10 mouse cellular contexts compared by ENCODE assay signal in genomic region chr14:105803281-105803680, GRCm38 (mm10).
DNase-seq lines count a peak whose midpoint lies in the region; ATAC-seq lines count a peak whose summit lies in the region.
"Had no signal": no experiment of that assay in that cellular context is flagged by ENCODE, and none has a peak within 500 bp of the region (broad histone marks: within the 10 kb centered on the region; RNA-seq: fewer than 3 reads in every experiment).

No protein-coding gene starts in this region.

- H3K36me3 ChIP-seq in embryonic facial prominence, embryonic 13.5 days, result no peaks in the 10 kb centered on the region
- H3K36me3 ChIP-seq in intestine, embryonic 16.5 days (ENCODE audit: control insufficient read depth, insufficient read depth, low read length), result no peaks in the 10 kb centered on the region
- no peaks in the 10 kb centered on the region for H3K36me3 ChIP-seq in liver, embryonic 16.5 days (ENCODE audit: control insufficient read depth, insufficient read depth)

- H3K9me3 ChIP-seq in embryonic facial prominence, embryonic 13.5 days, result no peaks in the 10 kb centered on the region
- no peaks in the 10 kb centered on the region for H3K9me3 ChIP-seq in intestine, embryonic 16.5 days (ENCODE audit: control insufficient read depth, low read length)
- no peaks in the 10 kb centered on the region for H3K9me3 ChIP-seq in liver, embryonic 16.5 days (replicated peaks; ENCODE audit: control insufficient read depth, low read length)

- no peak overlapping the region for H3K27ac ChIP-seq in embryonic facial prominence, embryonic 13.5 days
- H3K27ac ChIP-seq in intestine, embryonic 16.5 days (ENCODE audit: low read length), result peak overlapping the region; percentile 12
- H3K27ac ChIP-seq in liver, embryonic 16.5 days (ENCODE audit: low read length), result peak overlapping the region; percentile 29; the same call in 1 of the 2 replicates

- H3K27me3 ChIP-seq in embryonic facial prominence, embryonic 13.5 days, result no peaks in the 10 kb centered on the region
- H3K27me3 ChIP-seq in intestine, embryonic 16.5 days (replicated peaks; ENCODE audit: control insufficient read depth, insufficient read depth, low read length), result no peaks in the 10 kb centered on the region
- no peaks in the 10 kb centered on the region for H3K27me3 ChIP-seq in liver, embryonic 16.5 days (ENCODE audit: control insufficient read depth, insufficient read depth, low read depth, low read length)

- H3K4me1 ChIP-seq in embryonic facial prominence, embryonic 13.5 days, result peaks cover 20% of the 10 kb centered on the region
- H3K4me1 ChIP-seq in intestine, embryonic 16.5 days (ENCODE audit: control insufficient read depth, insufficient read depth, low read length), result no peaks in the 10 kb centered on the region
- no peaks in the 10 kb centered on the region; the same call in 1 of the 2 replicates for H3K4me1 ChIP-seq in liver, embryonic 16.5 days (ENCODE audit: control insufficient read depth, low read depth, low read length)

- no peak overlapping the region for H3K4me3 ChIP-seq in embryonic facial prominence, embryonic 13.5 days
- peak overlapping the region; percentile 26 for H3K4me3 ChIP-seq in intestine, embryonic 16.5 days (ENCODE audit: low read length)
- H3K4me3 ChIP-seq in liver, embryonic 16.5 days (ENCODE audit: low read depth, low read length), result peak overlapping the region; percentile 19; the same call in 1 of the 2 replicates

- H3K4me2 ChIP-seq in embryonic facial prominence, embryonic 13.5 days, result peak overlapping the region; percentile 47; the same call in 1 of the 2 replicates
- H3K4me2 ChIP-seq in intestine, embryonic 16.5 days (ENCODE audit: low read depth, low read length), result peak overlapping the region; percentile 48
- peak overlapping the region; percentile 47 for H3K4me2 ChIP-seq in liver, embryonic 16.5 days (ENCODE audit: low read depth, low read length)

- ATAC-seq in embryonic facial prominence, embryonic 13.5 days (ENCODE audit: insufficient number of reproducible peaks, insufficient read depth, low FRiP score, low TSS enrichment, low read depth), result no peak
- peak; percentile 56; the same call in 1 of the 2 replicates for ATAC-seq in intestine, embryonic 16.5 days
- peak; percentile 68 for ATAC-seq in liver, embryonic 16.5 days (ENCODE audit: low read depth)
- ATAC-seq in megakaryocyte progenitor cell, adult 5-6 weeks (replicated peaks; ENCODE audit: poor library complexity), result no peak
- ATAC-seq: inflammation-experienced regulatory T-cells, adult 6 months had no signal

- 44% methylated on average over 7 of the region's 7 CpGs for WGBS in embryonic facial prominence, embryonic 13.5 days
- WGBS in intestine, embryonic 16.5 days, result 49% methylated on average over 7 of the region's 7 CpGs
- WGBS in liver, embryonic 16.5 days (ENCODE audit: insufficient replicate concordance), result 30% methylated on average over 7 of the region's 7 CpGs

- H3K9ac ChIP-seq in embryonic facial prominence, embryonic 13.5 days, result no peak overlapping the region
- H3K9ac ChIP-seq in intestine, embryonic 16.5 days (ENCODE audit: low read depth, low read length), result peak overlapping the region; percentile 6; the same call in 1 of the 2 replicates
- H3K9ac ChIP-seq in liver, embryonic 16.5 days (ENCODE audit: low read depth, low read length), result peak overlapping the region; percentile 16; the same call in 1 of the 2 replicates

- peak; percentile 16 for DNase-seq in kidney, adult 11 months
- DNase-seq in kidney, postnatal 10 days, result no peak
- no peak for DNase-seq in gastrocnemius, postnatal 25 days
- no peak for DNase-seq in cerebellum, adult 9-10 months
- DNase-seq: right cerebral cortex, postnatal 4 days had no signal

Comparison
In these comparisons a context has a peak if more than half of its experiments do, and no peak if none do; other contexts are left out.
1. ATAC-seq: peak in intestine, embryonic 16.5 days (single experiment) and liver, embryonic 16.5 days (single experiment); none in embryonic facial prominence, embryonic 13.5 days (single experiment) and megakaryocyte progenitor cell, adult 5-6 weeks (single experiment).
2. Peak in every context shown above with its lines, with median percentiles within 50 percentile points of each other: H3K4me2 ChIP-seq.